27 mouse cellular contexts compared by ENCODE assay signal in genomic region chr1:191996621-191997185, GRCm38 (mm10). TPM values are rescaled to one million over a fixed set of nuclear protein-coding genes. Genes with fewer than 3 reads are reported as not detected.
A peak's percentile ranks its signal among the peaks of the same experiment; 100 is the strongest.
DNase-seq lines count a peak whose midpoint lies in the region; ATAC-seq and TF ChIP-seq lines count a peak whose summit lies in the region.
"Had no signal": no experiment of that assay in that cellular context is flagged by ENCODE, and none has a peak within 500 bp of the region (broad histone marks: within the 10 kb centered on the region; RNA-seq: fewer than 3 reads in every experiment).

No protein-coding gene starts in this region.

- H3K27me3 ChIP-seq in liver, adult 2 months (ENCODE audit: control insufficient read depth, insufficient read depth, low read length), result no peaks in the 10 kb centered on the region
- H3K27me3 ChIP-seq: embryonic facial prominence, embryonic 15.5 days; heart, embryonic 15.5 days; hindbrain, embryonic 13.5 days had no signal

- WGBS in liver, adult 2 months, result 45% methylated on average over 8 of the region's 8 CpGs

- peaks cover 5% of the 10 kb centered on the region; the same call in 1 of the 2 replicates for H3K4me1 ChIP-seq in liver, adult 2 months (ENCODE audit: control insufficient read depth, insufficient read depth, low read length)
- H3K4me1 ChIP-seq: embryonic facial prominence, embryonic 15.5 days; forebrain, embryonic 10.5 days; hindbrain, embryonic 13.5 days had no signal

- H3K4me3 ChIP-seq in liver, adult 2 months (ENCODE audit: insufficient read depth, low read depth, low read length), result no peak overlapping the region
- H3K4me3 ChIP-seq: embryonic facial prominence, embryonic 15.5 days; erythroblast, embryonic 14.5 days; forebrain, embryonic 10.5 days; heart, adult 2 months; heart, embryonic 15.5 days; hindbrain, embryonic 13.5 days had no signal

- no peaks in the 10 kb centered on the region for H3K79me2 ChIP-seq in liver, adult 2 months (ENCODE audit: control insufficient read depth, insufficient read depth, low read length)

- H3K27ac ChIP-seq in liver, adult 2 months (replicated peaks; ENCODE audit: insufficient read depth, low read depth, low read length), result peak overlapping the region; percentile 20
- H3K27ac ChIP-seq: embryonic facial prominence, embryonic 15.5 days; forebrain, embryonic 10.5 days; heart, adult 2 months; heart, embryonic 15.5 days; hindbrain, embryonic 13.5 days had no signal

- no peak for TF ChIP-seq POLR2A in liver, adult 2 months (IDR thresholded peaks at IDR 0.05; ENCODE audit: extremely low read depth, insufficient read depth, low read length)

- DNase-seq in frontal cortex, postnatal 14 days (ENCODE audit: low spot score in 2 of 2), result no peak
- peak; percentile 37 to 68 for DNase-seq in kidney, adult 8-10 months
- no peak for DNase-seq in kidney, postnatal 14 days
- DNase-seq in liver, adult 2 months (ENCODE audit: extremely low read depth, low read depth, low spot score), result peak; percentile 88
- no peak for DNase-seq in liver
- DNase-seq in gastrocnemius, adult 18-20 months (ENCODE audit: low spot score), result no peak
- DNase-seq: adrenal gland, adult 8-10 months; adrenal gland, postnatal 36 days; B cell, adult 2 months; cerebellum, adult 11 months; cerebellum, adult 8-10 months; cerebellum, postnatal 14 days; embryo, embryonic 11 days; gastrocnemius, postnatal 14 days; heart, adult 2 months; heart, postnatal 14 days had no signal

- H3K9ac ChIP-seq in liver, adult 2 months (ENCODE audit: low read depth, low read length), result no peak overlapping the region
- H3K9ac ChIP-seq: embryonic facial prominence, embryonic 15.5 days; heart, embryonic 15.5 days; hindbrain, embryonic 13.5 days had no signal

- no peak for TF ChIP-seq CTCF in liver, adult 2 months (IDR thresholded peaks at IDR 0.05; ENCODE audit: low read depth, low read length)

- peak; percentile 47; the same call in 1 of the 2 replicates for ATAC-seq in frontal cortex, adult (ENCODE audit: low TSS enrichment)
- ATAC-seq: CD4-positive, CD25-positive, alpha-beta regulatory T cell, adult 4 months; forebrain, embryonic 14.5 days had no signal

- peaks cover 7% of the 10 kb centered on the region for H3K36me3 ChIP-seq in liver, adult 2 months (ENCODE audit: control insufficient read depth, insufficient read depth, low read length)
- H3K36me3 ChIP-seq: forebrain, embryonic 10.5 days; hindbrain, embryonic 13.5 days had no signal

RNA-seq across cellular contexts. Expression of gene Rd3, which starts 19.5 kb away (rescaled TPM):
- total RNA-seq in liver, adult 2 months (2014; rRNA removed), result 0.46 and 0.54 TPM in 2 replicates
- polyA plus RNA-seq in liver, adult 2 months (2012; rRNA removed), result 1.2 and 1.6 TPM in 2 replicates
- not detected for total RNA-seq in gastrocnemius, adult 18-20 months (2021)
- total RNA-seq: common myeloid progenitor, adult 5-6 weeks; G1E; hematopoietic stem cell, adult 5-6 weeks had no signal
- polyA plus RNA-seq: erythroblast, embryonic 14.5 days; G1E had no signal

Comparison
In these comparisons a context has a peak if more than half of its experiments do, and no peak if none do; other contexts are left out.
1. DNase-seq: peak in kidney, adult 8-10 months (2 of 2) and liver, adult 2 months (single experiment); none in frontal cortex, postnatal 14 days (0 of 2), kidney, postnatal 14 days (single experiment), liver (single experiment) and gastrocnemius, adult 18-20 months (single experiment).